Mouse (Mus musculus): Measurements from ENCODE around the gene Ankrd65. TPM values are rescaled to one million over a fixed set of nuclear protein-coding genes. Genes with fewer than 3 reads are reported as not detected.

Gene Ankrd65
- polyA plus RNA-seq (2015; fragmentation: Nextera tagmentation; extraction: Ambion mirVana), result 0.15 TPM in 1 of 2 replicates, not detected in the other

GRCm38 (mm10) chr4:155790021-155790489 is at the start of gene Ankrd65:
TSS of gene Ankrd65 (plus strand) at chr4:155790439.

DNA sequence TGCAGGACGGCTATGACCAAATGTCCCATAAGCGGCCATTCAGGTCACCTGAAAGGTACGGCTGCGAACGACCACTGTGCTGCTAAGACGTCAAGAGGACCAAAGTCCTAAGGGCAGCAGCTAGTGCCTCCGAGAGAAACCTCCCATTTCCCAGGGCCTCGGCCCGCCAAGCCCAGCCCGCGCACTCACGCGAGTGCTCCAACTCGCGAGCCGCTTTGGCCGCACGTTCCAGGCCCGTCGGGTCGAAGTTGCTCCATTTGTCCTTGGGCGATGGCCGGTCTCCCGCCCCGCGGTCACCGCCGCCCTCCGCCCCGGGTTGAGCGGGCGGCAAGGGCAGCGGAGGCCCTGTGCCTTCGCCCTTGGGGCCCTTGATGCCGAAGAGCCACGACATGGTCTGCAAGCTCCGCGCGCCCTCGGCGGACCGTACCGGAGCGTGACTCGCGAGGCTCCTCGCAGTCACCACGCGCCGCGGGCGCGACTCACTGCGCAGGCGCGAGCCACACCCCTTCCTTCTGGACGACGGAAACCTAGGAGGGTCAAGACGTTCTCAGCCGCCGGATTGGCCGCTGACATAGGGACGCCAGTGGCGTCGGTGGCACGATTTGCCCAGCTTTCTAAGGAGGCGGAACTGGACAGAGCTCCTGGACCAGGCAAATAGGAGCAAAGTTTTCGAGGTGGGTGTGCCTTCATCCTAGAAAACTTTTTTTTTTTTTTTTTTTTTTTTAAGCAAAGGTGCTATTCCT is 29.5 kb upstream of the Ankrd65 start, which contains the start of gene Atad3a:
Gene Atad3a (minus strand): TSS at position 481 of the 743 bp plus-strand sequence.

DNA sequence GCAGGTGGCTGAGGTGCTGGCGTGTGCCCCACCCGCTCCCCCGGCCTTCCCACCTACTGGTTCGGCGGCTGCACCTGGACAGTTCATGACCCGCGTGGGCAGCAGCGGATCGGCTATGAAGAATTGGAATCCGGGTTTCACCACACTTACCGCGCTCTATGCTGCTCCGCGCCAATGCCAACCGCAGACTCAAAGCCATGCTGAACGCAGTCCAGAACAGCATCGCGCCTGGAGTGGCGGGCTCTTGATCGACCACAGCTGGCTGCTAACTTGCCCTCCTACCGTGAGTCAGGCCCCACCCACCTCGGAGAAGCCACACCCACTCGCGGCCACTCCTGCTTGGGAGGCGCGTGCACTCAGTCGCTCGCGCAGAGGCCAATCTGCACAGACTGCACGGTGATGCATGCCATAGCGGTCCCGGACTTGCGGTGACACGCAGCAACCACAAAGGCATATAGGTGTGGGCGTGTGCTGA is 15.9 kb upstream of the Ankrd65 start, which contains the start of gene Vwa1:
Gene Vwa1 (minus strand): TSS at position 419 of the 475 bp plus-strand sequence.

GRCm38 (mm10) chr4:155785819-155786218 is 4.4 kb upstream of the Ankrd65 start, which contains the start of gene Tmem88b:
TSS of gene Tmem88b (minus strand) at chr4:155785874.

GRCm38 (mm10) chr4:155802741-155803339 is 12.6 kb downstream of the Ankrd65 start, which contains the start of gene Mrpl20:
TSS of gene Mrpl20 (plus strand) at chr4:155802878.

GRCm38 (mm10) chr4:155811929-155812664 is 21.9 kb downstream of the Ankrd65 start, which contains the start of gene Ccnl2:
TSS of gene Ccnl2 (plus strand) at chr4:155812489.

DNA sequence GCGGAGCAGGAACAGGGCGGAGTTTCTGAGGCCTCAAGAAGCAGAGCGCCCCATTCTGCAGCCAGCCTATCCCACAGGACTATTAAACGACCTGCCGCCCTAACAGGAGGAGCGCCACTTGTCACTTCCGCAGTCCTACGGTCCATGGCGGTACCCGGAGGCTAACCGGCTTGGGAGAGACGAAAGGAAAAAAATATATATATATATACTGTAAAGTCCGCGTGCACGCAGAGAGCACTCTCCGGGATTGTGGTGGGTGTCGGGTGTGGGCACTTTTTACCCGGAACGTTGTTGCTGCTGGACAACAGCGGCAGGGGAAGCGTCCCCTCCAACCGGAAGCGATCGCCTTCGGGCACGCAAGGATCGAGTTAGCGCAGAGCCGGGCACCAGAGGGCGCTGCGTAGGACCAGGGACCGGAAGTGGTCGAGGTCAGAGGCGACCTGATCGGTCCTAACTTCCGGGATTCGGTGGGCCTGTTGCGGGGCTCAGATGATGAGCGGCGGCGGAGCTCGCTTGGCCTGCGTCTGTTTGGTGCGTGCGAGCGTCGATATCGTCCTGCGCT is 41.0 kb downstream of the Ankrd65 start, which contains the start of gene Aurkaip1:
Gene Aurkaip1 (plus strand): TSS at position 68 of the 562 bp plus-strand sequence.

DNA sequence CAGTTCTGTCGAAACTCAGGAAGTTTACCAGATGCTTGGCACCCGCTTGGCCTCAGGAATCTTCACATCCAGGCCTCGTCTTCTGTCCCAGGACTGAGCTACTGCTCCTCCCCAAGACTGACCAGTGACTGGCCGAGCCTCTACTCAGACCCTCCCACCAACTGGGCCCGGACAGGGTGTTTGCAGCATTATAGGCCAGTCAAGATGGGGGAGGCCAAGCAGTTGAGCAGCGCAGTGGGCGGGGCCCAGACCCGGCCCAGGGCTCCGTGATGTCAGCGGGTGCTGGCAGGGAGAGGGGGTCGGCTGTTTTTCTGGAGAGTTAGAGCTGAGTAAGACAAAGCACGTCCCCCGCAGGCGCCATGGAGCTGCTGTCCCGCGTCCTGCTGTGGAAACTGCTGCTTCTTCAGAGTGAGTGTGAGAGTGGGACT is 49.3 kb downstream of the Ankrd65 start, which contains the start of gene Mxra8:
Gene Mxra8 (plus strand): TSS at position 198 of the 428 bp plus-strand sequence.

DNA sequence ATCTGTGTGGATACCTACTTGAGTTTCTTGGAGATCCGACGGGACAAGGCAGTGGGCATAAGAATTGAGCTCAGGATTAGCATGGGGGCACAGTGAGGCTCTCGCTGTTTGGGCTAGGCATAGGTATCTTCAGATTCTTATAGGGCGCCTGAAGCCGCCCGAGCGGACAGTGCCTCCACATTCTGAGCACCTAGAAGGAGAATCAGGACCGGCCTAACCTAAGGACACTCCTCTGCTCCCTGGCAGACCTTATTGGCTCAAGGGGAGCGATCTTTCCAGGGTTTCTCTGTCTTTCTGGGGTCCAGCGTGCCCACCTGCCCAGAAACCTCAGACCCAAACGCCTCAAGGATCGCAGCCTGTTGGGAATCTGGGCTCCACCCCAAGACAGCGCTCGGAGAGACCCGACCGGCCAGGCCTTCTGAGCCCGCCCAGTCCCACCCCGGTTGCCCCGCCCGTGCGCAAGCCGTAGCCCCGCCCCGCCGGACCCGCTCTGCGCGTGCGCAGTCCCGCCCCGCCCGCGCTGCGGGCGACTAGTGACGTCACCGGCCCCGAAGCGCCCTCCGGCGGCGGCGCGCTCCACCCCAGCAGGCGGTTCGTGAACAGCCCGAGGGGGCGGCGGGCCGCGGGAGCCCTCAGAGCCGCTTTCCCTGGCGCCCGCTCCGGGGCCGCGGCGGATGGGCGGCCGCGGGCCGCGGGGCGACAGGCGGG is 56.8 kb downstream of the Ankrd65 start, which contains the start of gene Dvl1:
Gene Dvl1 (plus strand): TSS at position 532 of the 708 bp plus-strand sequence.

Small RNA genes within 50 kb of the gene (microRNA-seq; reads per million reads assigned to microRNA genes)
- not detected for gene Gm27743 (ENCODE audit: borderline replicate concordance, insufficient number of aligned reads)

Other genes starting within 250 kb of the Ankrd65 start
- 69.7 and 136 TPM in 2 replicates for gene Nadk, start 228.1 kb upstream of the Ankrd65 start, polyA plus RNA-seq (2015; fragmentation: Nextera tagmentation; extraction: Ambion mirVana)
- gene Slc35e2, start 189.0 kb upstream of the Ankrd65 start, polyA plus RNA-seq (2015; fragmentation: Nextera tagmentation; extraction: Ambion mirVana), result 5.8 and 7.8 TPM in 2 replicates
- gene Cdk11b, start 165.6 kb upstream of the Ankrd65 start, polyA plus RNA-seq (2015; fragmentation: Nextera tagmentation; extraction: Ambion mirVana), result 40.5 and 62.6 TPM in 2 replicates
- gene Gm10563, start 145.0 kb upstream of the Ankrd65 start, polyA plus RNA-seq (2015; fragmentation: Nextera tagmentation; extraction: Ambion mirVana), result not detected in 2 replicates
- gene Mmp23, start 137.1 kb upstream of the Ankrd65 start, polyA plus RNA-seq (2015; fragmentation: Nextera tagmentation; extraction: Ambion mirVana), result 73.1 and 96.3 TPM in 2 replicates
- gene Mib2, start 121.2 kb upstream of the Ankrd65 start, polyA plus RNA-seq (2015; fragmentation: Nextera tagmentation; extraction: Ambion mirVana), result 22.3 and 24.1 TPM in 2 replicates
- gene Fndc10, start 96.1 kb upstream of the Ankrd65 start, polyA plus RNA-seq (2015; fragmentation: Nextera tagmentation; extraction: Ambion mirVana), result 26.3 and 55.7 TPM in 2 replicates
- 224 and 227 TPM in 2 replicates for gene Ssu72, start 85.6 kb upstream of the Ankrd65 start, polyA plus RNA-seq (2015; fragmentation: Nextera tagmentation; extraction: Ambion mirVana)
- gene Tmem240, start 55.6 kb upstream of the Ankrd65 start, polyA plus RNA-seq (2015; fragmentation: Nextera tagmentation; extraction: Ambion mirVana), result 0.79 and 1.4 TPM in 2 replicates
- gene Atad3a, start 29.3 kb upstream of the Ankrd65 start, polyA plus RNA-seq (2015; fragmentation: Nextera tagmentation; extraction: Ambion mirVana), result 32.3 and 51.0 TPM in 2 replicates
- 8.0 and 13.1 TPM in 2 replicates for gene Vwa1, start 15.7 kb upstream of the Ankrd65 start, polyA plus RNA-seq (2015; fragmentation: Nextera tagmentation; extraction: Ambion mirVana)
- 0.19 and 0.60 TPM in 2 replicates for gene Tmem88b, start 4.6 kb upstream of the Ankrd65 start, polyA plus RNA-seq (2015; fragmentation: Nextera tagmentation; extraction: Ambion mirVana)
- gene Mrpl20, start 12.4 kb downstream of the Ankrd65 start, polyA plus RNA-seq (2015; fragmentation: Nextera tagmentation; extraction: Ambion mirVana), result 301 and 408 TPM in 2 replicates
- 73.0 and 127 TPM in 2 replicates for gene Ccnl2, start 22.1 kb downstream of the Ankrd65 start, polyA plus RNA-seq (2015; fragmentation: Nextera tagmentation; extraction: Ambion mirVana)
- gene Aurkaip1, start 40.8 kb downstream of the Ankrd65 start, polyA plus RNA-seq (2015; fragmentation: Nextera tagmentation; extraction: Ambion mirVana), result 316 and 348 TPM in 2 replicates
- gene Mxra8, start 49.2 kb downstream of the Ankrd65 start, polyA plus RNA-seq (2015; fragmentation: Nextera tagmentation; extraction: Ambion mirVana), result 159 and 249 TPM in 2 replicates
- gene Dvl1, start 57.0 kb downstream of the Ankrd65 start, polyA plus RNA-seq (2015; fragmentation: Nextera tagmentation; extraction: Ambion mirVana), result 11.9 and 14.2 TPM in 2 replicates
- 0.14 and 0.16 TPM in 2 replicates for gene Tas1r3, start 72.9 kb downstream of the Ankrd65 start, polyA plus RNA-seq (2015; fragmentation: Nextera tagmentation; extraction: Ambion mirVana)
- 7.7 and 9.1 TPM in 2 replicates for gene Cptp, start 79.0 kb downstream of the Ankrd65 start, polyA plus RNA-seq (2015; fragmentation: Nextera tagmentation; extraction: Ambion mirVana)
- gene Ints11, start 79.1 kb downstream of the Ankrd65 start, polyA plus RNA-seq (2015; fragmentation: Nextera tagmentation; extraction: Ambion mirVana), result 30.5 and 36.0 TPM in 2 replicates
- 26.3 and 34.6 TPM in 2 replicates for gene Pusl1, start 101.3 kb downstream of the Ankrd65 start, polyA plus RNA-seq (2015; fragmentation: Nextera tagmentation; extraction: Ambion mirVana)
- gene Acap3, start 101.4 kb downstream of the Ankrd65 start, polyA plus RNA-seq (2015; fragmentation: Nextera tagmentation; extraction: Ambion mirVana), result 10.5 and 15.9 TPM in 2 replicates
- 79.0 and 89.5 TPM in 2 replicates for gene Ube2j2, start 153.4 kb downstream of the Ankrd65 start, polyA plus RNA-seq (2015; fragmentation: Nextera tagmentation; extraction: Ambion mirVana)
- gene C1qtnf12, start 171.9 kb downstream of the Ankrd65 start, polyA plus RNA-seq (2015; fragmentation: Nextera tagmentation; extraction: Ambion mirVana), result 56.5 and 78.7 TPM in 2 replicates
- gene B3galt6, start 202.2 kb downstream of the Ankrd65 start, polyA plus RNA-seq (2015; fragmentation: Nextera tagmentation; extraction: Ambion mirVana), result 8.5 and 9.4 TPM in 2 replicates
- 177 and 229 TPM in 2 replicates for gene Sdf4, start 202.4 kb downstream of the Ankrd65 start, polyA plus RNA-seq (2015; fragmentation: Nextera tagmentation; extraction: Ambion mirVana)
- 0.80 and 0.94 TPM in 2 replicates for gene Tnfrsf4, start 223.4 kb downstream of the Ankrd65 start, polyA plus RNA-seq (2015; fragmentation: Nextera tagmentation; extraction: Ambion mirVana)
- 1.0 and 1.1 TPM in 2 replicates for gene Tnfrsf18, start 235.7 kb downstream of the Ankrd65 start, polyA plus RNA-seq (2015; fragmentation: Nextera tagmentation; extraction: Ambion mirVana)